Mouse (Mus musculus) lung, embryonic 14.5 days (tissue): ENCODE results near the gene Tmem221. TPM values are rescaled to one million over a fixed set of nuclear protein-coding genes. Genes with fewer than 3 reads are reported as not detected.

Source experiments
- ATAC-seq: fragments of 200-750 bp; cut with Nextera tagmentation; 2 replicates; pipeline ENCODE4 v1.8.0; 2017; ENCODE audit warnings: mild to moderate bottlenecking, moderate TSS enrichment, moderate library complexity; ENCODE audit not compliant: insufficient read depth
- DNase-seq: peaks from one replicate; pipeline ENCODE4 v3.0.0-alpha.2; 2015
- H3K27ac ChIP-seq: fragments of 300-500 bp; sonication (generic); 2 replicates; pipeline ENCODE4 v1.5.1; 2014; ENCODE audit warnings: low read depth, mild to moderate bottlenecking, moderate library complexity
- H3K27me3 ChIP-seq: fragments of 300-500 bp; sonication (generic); 2 replicates; pipeline ENCODE4 v1.6.1; 2014; ENCODE audit warnings: low read length, control low read depth; ENCODE audit not compliant: insufficient read depth
- H3K36me3 ChIP-seq: fragments of 300-500 bp; sonication (generic); 2 replicates; pipeline ENCODE4 v1.6.1; 2014; ENCODE audit warnings: control low read depth; ENCODE audit not compliant: insufficient read depth
- H3K4me1 ChIP-seq: fragments of 300-500 bp; sonication (generic); 2 replicates; pipeline ENCODE4 v1.6.1; 2014; ENCODE audit warnings: antibody characterized with exemption, control low read depth; ENCODE audit not compliant: insufficient read depth
- H3K4me2 ChIP-seq: fragments of 300-500 bp; sonication (generic); 2 replicates; pipeline ENCODE4 v1.6.1; 2014; ENCODE audit warnings: mild to moderate bottlenecking
- H3K4me3 ChIP-seq: fragments of 300-500 bp; sonication (generic); 2 replicates; pipeline ENCODE4 v1.5.1; 2014; ENCODE audit warnings: low read depth, low read length
- H3K9ac ChIP-seq: fragments of 300-500 bp; sonication (generic); 2 replicates; pipeline ENCODE4 v1.6.1; 2014
- H3K9me3 ChIP-seq: fragments of 300-500 bp; sonication (generic); 2 replicates; pipeline ENCODE4 v1.6.1; 2016; ENCODE audit warnings: low read depth, low read length, control low read depth
- CTCF ChIP-seq: IDR thresholded peaks from 2 replicates; pipeline ENCODE4 v1.5.1; 2016; ENCODE audit warnings: antibody characterized with exemption, low read depth
- WGBS: fragments of 180-500 bp; shearing (Covaris S2); extraction: QIAGEN DNeasy Blood & Tissue Kit; methylation state at CpG from one replicate; pipeline ENCODE4 v1.1.7; 2014; 5-methylcytosine and 5-hydroxymethylcytosine counted together
- polyA plus RNA-seq: library from polyadenylated mRNA; unstranded; fragments of >200 nt; fragmentation: Nextera tagmentation; extraction: Ambion mirVana; gene quantifications from 2 replicates; pipeline ENCODE4 v1.2.1, GENCODE M21; 2014

Gene Tmem221
- polyA plus RNA-seq, 1 experiment from 2014 or later, result 3.2 TPM

DNA sequence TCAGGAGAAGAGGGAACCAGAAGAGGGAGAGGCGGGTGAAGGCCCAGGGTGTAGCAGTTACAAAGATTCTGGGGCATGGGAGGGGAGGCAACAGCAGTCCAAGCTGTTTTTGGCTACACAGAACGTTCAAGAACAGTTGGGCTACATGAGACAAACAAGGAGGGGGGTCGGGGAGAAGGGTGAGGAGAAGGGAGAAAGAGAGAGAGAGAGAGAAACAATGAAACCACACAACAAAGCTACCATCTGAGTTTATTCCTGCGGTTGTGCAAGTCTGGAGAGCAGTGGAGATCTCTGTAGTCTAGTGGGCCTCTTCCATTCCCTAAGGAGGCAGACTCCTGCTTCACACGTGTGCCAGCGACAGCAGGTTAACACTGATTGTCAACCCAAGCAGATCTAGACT, 4.7 kb downstream of the Tmem221 start:
- Histone ChIP-seq H3K9ac (no peak overlapping the region), H3K36me3 (no peaks in the 10 kb centered on the region), H3K27me3 (peaks cover 26% of the 10 kb centered on the region), H3K4me3 (no peak overlapping the region), H3K9me3 (no peaks in the 10 kb centered on the region), H3K4me2 (no peak overlapping the region), H3K4me1 (no peaks in the 10 kb centered on the region), H3K27ac (0 out of 2 replicates have a peak overlapping the region, but pooled peaks have one; percentile 18)
- ATAC-seq (no peak), DNase-seq (no peak)
- WGBS, result 63% methylated on average over 6 of the region's 6 CpGs
- TF ChIP-seq CTCF, result no peak

DNA sequence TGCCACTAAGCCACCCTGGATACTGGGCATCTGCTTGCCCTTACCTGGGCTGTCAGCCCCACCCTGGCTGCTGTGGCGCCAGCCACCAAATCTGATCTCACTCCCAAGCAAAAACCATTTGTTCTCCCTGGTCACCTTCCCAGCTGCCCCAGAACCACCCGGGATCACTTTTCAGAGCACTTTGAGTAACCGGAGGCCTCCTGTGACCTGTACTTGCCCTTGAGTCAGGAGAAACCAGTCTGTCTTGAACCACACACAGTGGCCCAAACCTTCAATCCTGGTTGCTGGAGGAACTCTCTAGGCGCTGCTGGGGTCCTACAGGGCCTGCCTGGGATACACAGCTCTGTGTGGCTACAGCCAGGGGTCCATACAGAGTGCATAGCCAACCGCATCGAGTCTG, 5.9 kb downstream of the Tmem221 start:
- Histone ChIP-seq H3K4me1 (no peaks in the 10 kb centered on the region), H3K27ac (no peak overlapping the region), H3K9ac (no peak overlapping the region), H3K36me3 (peaks cover 8% of the 10 kb centered on the region; the same call in 1 of the 2 replicates), H3K4me3 (no peak overlapping the region), H3K4me2 (no peak overlapping the region), H3K27me3 (peaks cover 14% of the 10 kb centered on the region), H3K9me3 (no peaks in the 10 kb centered on the region)
- no peak for DNase-seq
- no peak for TF ChIP-seq CTCF
- WGBS, result 38% methylated on average over 6 of the region's 6 CpGs
- no peak for ATAC-seq

DNA sequence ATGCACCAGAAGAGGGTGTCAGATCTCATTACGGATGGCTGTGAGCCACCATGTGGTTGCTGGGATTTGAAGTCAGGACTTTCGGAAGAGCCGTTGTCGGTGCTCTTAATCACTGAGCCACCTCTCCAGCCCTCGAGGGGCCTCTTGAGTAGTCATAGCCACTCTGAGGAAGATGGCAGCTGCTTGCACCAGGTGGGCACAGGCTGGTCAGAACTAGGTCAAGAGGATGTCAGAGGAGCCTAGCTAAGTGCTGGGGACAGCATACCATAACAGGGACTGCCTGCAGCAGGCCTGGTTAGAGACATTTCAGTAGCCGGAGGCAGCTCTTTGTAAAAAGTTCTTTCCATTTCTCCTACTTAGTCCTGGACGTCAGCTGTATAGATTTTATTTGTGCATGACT, 7.9 kb downstream of the Tmem221 start:
- Histone ChIP-seq H3K4me3 (no peak overlapping the region), H3K27me3 (no peaks in the 10 kb centered on the region), H3K27ac (no peak overlapping the region), H3K4me1 (no peaks in the 10 kb centered on the region), H3K36me3 (peaks cover 25% of the 10 kb centered on the region; the same call in 1 of the 2 replicates), H3K9ac (no peak overlapping the region), H3K9me3 (no peaks in the 10 kb centered on the region), H3K4me2 (no peak overlapping the region)
- no peak for TF ChIP-seq CTCF
- 40% methylated on average over 7 of the region's 7 CpGs for WGBS
- ATAC-seq (no peak), DNase-seq (no peak)

DNA sequence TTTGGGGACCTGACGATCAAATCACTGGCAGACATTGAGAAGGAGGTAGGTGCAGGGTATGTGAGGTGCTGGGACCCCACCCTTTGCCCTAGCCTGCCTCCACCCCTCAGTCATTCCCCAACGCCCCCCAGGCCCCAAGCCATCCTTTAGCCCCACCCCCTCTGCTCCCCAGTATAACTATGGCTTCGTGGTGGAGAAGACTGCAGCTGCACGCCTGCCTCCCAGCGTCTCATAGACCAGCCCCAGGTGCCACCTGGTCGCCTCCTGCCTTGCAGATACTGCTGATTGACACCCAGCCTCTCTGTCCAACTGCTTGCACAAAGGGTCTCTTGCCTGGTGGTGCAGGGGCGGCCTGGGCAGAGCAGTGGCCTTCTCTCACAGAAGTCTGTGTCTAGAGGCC, 11.1 kb downstream of the Tmem221 start:
- no peak for DNase-seq
- 92% methylated on average over 7 of the region's 7 CpGs for WGBS
- Histone ChIP-seq H3K4me1 (no peaks in the 10 kb centered on the region), H3K27me3 (no peaks in the 10 kb centered on the region), H3K4me3 (no peak overlapping the region), H3K9ac (no peak overlapping the region), H3K27ac (no peak overlapping the region), H3K36me3 (peaks cover 28% of the 10 kb centered on the region; the same call in 1 of the 2 replicates), H3K9me3 (no peaks in the 10 kb centered on the region), H3K4me2 (no peak overlapping the region)
- no peak for ATAC-seq
- no peak for TF ChIP-seq CTCF

DNA sequence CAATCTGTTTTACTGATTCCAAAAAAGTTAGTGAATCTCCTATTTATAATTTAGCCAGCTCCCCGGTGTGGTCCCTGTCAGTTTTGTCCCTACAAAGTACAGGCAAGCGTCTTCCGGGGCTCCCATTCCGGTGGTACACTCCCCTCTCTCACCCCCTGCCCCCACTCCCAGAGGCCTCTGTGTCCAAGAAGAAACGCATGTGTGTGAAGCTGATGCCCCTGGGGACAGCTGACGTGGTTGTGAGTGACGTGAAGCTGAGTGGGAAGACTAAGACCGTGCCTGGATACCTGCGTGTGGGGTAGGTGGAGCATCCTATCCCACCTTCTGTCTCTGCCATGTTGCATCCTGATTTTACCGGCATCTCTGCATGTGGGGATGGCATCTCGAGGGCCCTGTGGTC, 13.6 kb downstream of the Tmem221 start:
- H3K4me2 ChIP-seq, result no peak overlapping the region
- 89% methylated on average over 11 of the region's 11 CpGs for WGBS
- peaks cover 28% of the 10 kb centered on the region; the same call in 1 of the 2 replicates for H3K36me3 ChIP-seq
- no peaks in the 10 kb centered on the region for H3K4me1 ChIP-seq
- no peaks in the 10 kb centered on the region for H3K27me3 ChIP-seq
- no peak overlapping the region for H3K4me3 ChIP-seq
- DNase-seq (no peak), ATAC-seq (no peak)
- H3K9ac ChIP-seq, result no peak overlapping the region
- H3K27ac ChIP-seq, result no peak overlapping the region
- H3K9me3 ChIP-seq, result no peaks in the 10 kb centered on the region
- TF ChIP-seq CTCF, result no peak

DNA sequence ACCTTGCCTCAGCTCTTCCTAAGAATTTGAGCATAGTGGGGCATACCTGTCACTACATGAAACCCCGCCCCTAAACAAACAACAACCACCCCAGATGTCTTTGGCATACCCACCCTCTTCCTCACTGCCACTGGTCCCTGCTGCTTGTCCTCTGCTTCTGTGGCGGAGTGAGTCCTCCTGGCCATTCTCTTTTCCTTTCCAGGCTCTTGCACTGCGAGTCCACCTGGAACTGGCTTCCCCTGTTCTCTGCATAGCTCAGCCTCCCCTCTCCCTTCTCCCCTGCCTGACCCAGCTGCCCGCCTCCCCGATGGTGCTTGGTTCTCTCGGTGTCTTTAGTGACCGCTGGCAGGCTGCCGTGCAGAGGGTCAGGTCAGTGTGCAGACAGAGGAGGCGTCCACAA, 14.9 kb downstream of the Tmem221 start:
- H3K27me3 ChIP-seq, result no peaks in the 10 kb centered on the region
- ATAC-seq, result no peak
- H3K27ac ChIP-seq, result no peak overlapping the region
- peak overlapping the region; percentile 59 for H3K4me3 ChIP-seq
- H3K9ac ChIP-seq, result peak overlapping the region; percentile 53
- no peaks in the 10 kb centered on the region for H3K9me3 ChIP-seq
- WGBS, result 82% methylated on average over 9 of the region's 9 CpGs
- peak overlapping the region; percentile 86 for H3K4me2 ChIP-seq
- DNase-seq, result no peak
- no peak for TF ChIP-seq CTCF
- no peaks in the 10 kb centered on the region for H3K4me1 ChIP-seq
- peaks cover 28% of the 10 kb centered on the region; the same call in 1 of the 2 replicates for H3K36me3 ChIP-seq

DNA sequence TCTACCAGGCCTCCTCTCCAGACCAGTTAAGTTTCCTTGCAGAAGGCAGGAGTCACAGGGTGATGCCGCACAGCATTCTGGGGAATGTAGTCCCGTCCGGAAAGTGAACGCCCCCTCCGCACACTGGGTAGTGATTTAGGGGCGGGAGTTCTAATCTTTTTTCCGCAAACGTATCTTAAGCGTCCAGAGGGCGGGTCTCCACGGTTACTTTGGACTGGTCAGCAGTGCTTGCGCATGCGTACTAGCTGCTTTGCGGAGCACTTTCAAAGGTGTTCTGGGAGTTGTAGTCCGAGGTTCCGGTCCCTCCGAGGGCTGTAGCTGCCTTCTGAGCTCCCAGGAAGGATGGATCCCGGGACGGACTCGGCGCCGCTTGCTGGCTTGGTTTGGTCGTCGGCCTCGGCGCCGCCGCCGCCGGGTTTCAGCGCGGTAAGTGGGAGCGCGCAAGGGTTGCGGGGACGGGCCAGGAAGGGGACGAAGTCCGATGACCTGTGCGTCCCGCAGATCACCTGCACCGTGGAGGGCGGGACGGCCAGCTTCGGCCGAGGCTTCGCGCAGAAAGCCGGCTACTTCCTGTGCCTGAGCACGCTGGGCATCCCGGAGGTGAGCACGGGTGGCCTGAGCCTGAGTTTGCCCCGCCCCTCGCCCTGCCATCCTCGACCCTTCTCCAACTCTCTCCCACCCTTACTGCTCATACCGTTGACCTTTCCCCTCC, 15.9 kb downstream of the Tmem221 start, which contains the start of gene Mvb12a:
TSS of gene Mvb12a (plus strand) at position 291 of the 712 bp plus-strand sequence.
- no peaks in the 10 kb centered on the region for H3K27me3 ChIP-seq
- H3K4me1 ChIP-seq, result 0 out of 2 replicates have a peak, but pooled peaks cover 1% of the 10 kb centered on the region
- H3K27ac ChIP-seq, result no peak within 1 kb of the TSS; the same call in 1 of the 2 replicates
- WGBS, result under 1% methylated on average over 52 of the region's 55 CpGs
- H3K4me3 ChIP-seq, result peak within 1 kb of the TSS; percentile 59
- ATAC-seq (peak; percentile 92), DNase-seq (peak; percentile 100)
- H3K4me2 ChIP-seq, result peak within 1 kb of the TSS; percentile 86
- no peaks in the 10 kb centered on the region for H3K9me3 ChIP-seq
- no peak for TF ChIP-seq CTCF
- H3K9ac ChIP-seq, result peak within 1 kb of the TSS; percentile 53
- peaks cover 21% of the 10 kb centered on the region; the same call in 1 of the 2 replicates for H3K36me3 ChIP-seq
